Mouse (Mus musculus): ENCODE results near the gene Dll4. TPM values are rescaled to one million over a fixed set of nuclear protein-coding genes. Genes with fewer than 3 reads are reported as not detected.

The Dll4 gene
- total and polyA plus RNA-seq, 3 experiments, result 0.12 to 0.13 TPM; not detected in 1

DNA sequence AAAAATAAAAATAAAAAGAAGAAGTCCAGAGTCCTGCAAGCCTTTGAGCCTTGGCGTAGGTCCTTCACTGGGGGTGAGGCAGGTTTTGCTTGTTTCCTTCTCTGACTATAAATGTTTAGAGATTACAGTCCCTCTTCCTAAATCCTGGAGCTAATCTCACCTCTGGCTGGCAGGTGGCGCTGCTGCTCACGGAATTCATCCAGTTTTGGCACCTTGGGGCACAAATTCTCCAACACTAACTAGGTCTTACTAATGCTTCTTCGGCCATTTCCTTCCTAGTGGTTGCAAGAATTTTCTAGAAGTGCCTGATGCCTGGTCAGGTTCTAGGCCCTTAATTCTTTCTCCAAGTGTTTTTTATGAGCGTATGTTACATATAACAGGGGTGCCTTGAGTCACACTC, 27.3 kb upstream of the Dll4 start:
- no peaks in the 10 kb centered on the region for H3K79me2 ChIP-seq (replicated peaks; ENCODE audit: control insufficient read depth, extremely low read depth, insufficient read depth, poor library complexity, severe bottlenecking)
- H3K36me3 ChIP-seq (replicated peaks in 1 of 2; ENCODE audit: control insufficient read depth in 1 of 2, insufficient read depth in 1 of 2, low read length in 1 of 2), result peaks cover 47 to 64% of the 10 kb centered on the region in 2 experiments
- no peaks in the 10 kb centered on the region for H3K27me3 ChIP-seq (replicated peaks)
- peak; percentile 60 for DNase-seq (ENCODE audit: extremely low read depth)
- dilution Hi-C loops (cut with MboI; ENCODE audit: extremely low pct_ligation_motif_present, extremely low pct_unique_long_range_greater_than_20kb, low sequenced_read_pairs) (no loop called here), in situ Hi-C loops (cut with MboI; ENCODE audit: low pct_ligation_motif_present, low pct_unique_long_range_greater_than_20kb, low sequenced_read_pairs) (loop anchor here (5.0 kb wide), 1 partner anchor 119 kb away; no protein-coding TSS in a partner anchor)
- H3K4me3 ChIP-seq (replicated peaks in 1 of 3; ENCODE audit: low read depth in 2 of 3, low read length in 2 of 3, poor library complexity in 1 of 3), result no peak overlapping the region
- H3K9me3 ChIP-seq (replicated peaks; ENCODE audit: low read length), result no peaks in the 10 kb centered on the region
- H3K4me2 ChIP-seq (ENCODE audit: insufficient read depth, low read depth, poor library complexity, severe bottlenecking), result no peak overlapping the region
- no peak overlapping the region for H3K9ac ChIP-seq (ENCODE audit: insufficient read depth, low read depth)
- H3K4me1 ChIP-seq (ENCODE audit: control insufficient read depth in 1 of 2, insufficient read depth in 2 of 2), result peaks cover 11 to 48% of the 10 kb centered on the region in 2 experiments
- no peak overlapping the region for H3K27ac ChIP-seq (ENCODE audit: insufficient read depth, low read depth)
- TF ChIP-seq UBTF (IDR thresholded peaks at IDR 0.05; ENCODE audit: low read depth, low read length), result no peak
- TF ChIP-seq SMC3 (IDR thresholded peaks at IDR 0.05; ENCODE audit: low read depth, low read length), result peak; percentile 77
- TF ChIP-seq ZC3H11A (IDR thresholded peaks at IDR 0.05; ENCODE audit: low read depth, low read length), result no peak
- no peak for TF ChIP-seq MAFK (IDR thresholded peaks at IDR 0.05; ENCODE audit: insufficient replicate concordance, low read length)
- no peak for TF ChIP-seq USF2 (conservative IDR thresholded peaks at IDR 0.05; ENCODE audit: low read depth, low read length)
- no peak for TF ChIP-seq USF1 (IDR thresholded peaks at IDR 0.05; ENCODE audit: low read depth, low read length)
- TF ChIP-seq E2F4 (IDR thresholded peaks at IDR 0.05; ENCODE audit: insufficient replicate concordance, low read depth, low read length), result no peak
- peak; percentile 83 for TF ChIP-seq RAD21 (IDR thresholded peaks at IDR 0.05; ENCODE audit: low read depth, low read length)
- no peak for TF ChIP-seq NRF1 (IDR thresholded peaks at IDR 0.05; ENCODE audit: low read depth, low read length)
- TF ChIP-seq KAT2A (IDR thresholded peaks at IDR 0.05; ENCODE audit: insufficient replicate concordance, low read length), result no peak
- TF ChIP-seq CTCF (conservative IDR thresholded peaks at IDR 0.05 in 1 of 2, IDR thresholded peaks at IDR 0.05 in 1 of 2; ENCODE audit: low read depth in 2 of 2, low read length in 2 of 2), result peak; percentile 11 to 83; a peak in 2 of 4 replicates
- TF ChIP-seq MEF2A (IDR thresholded peaks at IDR 0.05; ENCODE audit: borderline replicate concordance, low read depth, low read length), result no peak

- no peaks in the 10 kb centered on the region for H3K79me2 ChIP-seq (replicated peaks; ENCODE audit: control insufficient read depth, extremely low read depth, insufficient read depth, poor library complexity, severe bottlenecking)
- in situ Hi-C loops (cut with MboI; ENCODE audit: low pct_ligation_motif_present, low pct_unique_long_range_greater_than_20kb, low sequenced_read_pairs) (loop anchor here (5.0 kb wide), 1 partner anchor 118 kb away; no protein-coding TSS in a partner anchor), dilution Hi-C loops (cut with MboI; ENCODE audit: extremely low pct_ligation_motif_present, extremely low pct_unique_long_range_greater_than_20kb, low sequenced_read_pairs) (no loop called here)
- peaks cover 11 to 49% of the 10 kb centered on the region in 2 experiments for H3K4me1 ChIP-seq (ENCODE audit: control insufficient read depth in 1 of 2, insufficient read depth in 2 of 2)
- peaks cover 42 to 59% of the 10 kb centered on the region in 2 experiments for H3K36me3 ChIP-seq (replicated peaks in 1 of 2; ENCODE audit: control insufficient read depth in 1 of 2, insufficient read depth in 1 of 2, low read length in 1 of 2)
- TF ChIP-seq ZMIZ1 (IDR thresholded peaks at IDR 0.05; ENCODE audit: low read depth, low read length), result no peak
- TF ChIP-seq MYC (IDR thresholded peaks at IDR 0.05; ENCODE audit: low read depth, low read length), result no peak
- TF ChIP-seq SIN3A (IDR thresholded peaks at IDR 0.05; ENCODE audit: low read length), result no peak
- no peak for TF ChIP-seq POLR2A (IDR thresholded peaks at IDR 0.05; ENCODE audit: low read depth, low read length)
- TF ChIP-seq E2F4 (IDR thresholded peaks at IDR 0.05; ENCODE audit: insufficient replicate concordance, low read depth, low read length), result no peak
- no peak for TF ChIP-seq EP300 (IDR thresholded peaks at IDR 0.05; ENCODE audit: low read length)
- TF ChIP-seq HCFC1 (IDR thresholded peaks at IDR 0.05; ENCODE audit: low read depth, low read length), result no peak
- no peak for TF ChIP-seq MAX (IDR thresholded peaks at IDR 0.05; ENCODE audit: low read length)
- TF ChIP-seq CHD2 (IDR thresholded peaks at IDR 0.05; ENCODE audit: low read length), result no peak
- no peak for TF ChIP-seq RAD21 (IDR thresholded peaks at IDR 0.05; ENCODE audit: low read depth, low read length)
- no peak for TF ChIP-seq JUN (IDR thresholded peaks at IDR 0.05; ENCODE audit: insufficient read depth, low read depth, low read length)
- no peak for TF ChIP-seq ZC3H11A (IDR thresholded peaks at IDR 0.05; ENCODE audit: low read depth, low read length)
- TF ChIP-seq TCF12 (IDR thresholded peaks at IDR 0.05; ENCODE audit: low read depth, low read length), result no peak
- no peak for TF ChIP-seq PAX5 (IDR thresholded peaks at IDR 0.05; ENCODE audit: low read length)
- no peak for TF ChIP-seq RCOR1 (conservative IDR thresholded peaks at IDR 0.05; ENCODE audit: low read depth, low read length)
- no peak for TF ChIP-seq ZKSCAN1 (IDR thresholded peaks at IDR 0.05; ENCODE audit: borderline replicate concordance, low read depth, low read length)
- no peak for TF ChIP-seq ELF1 (IDR thresholded peaks at IDR 0.05; ENCODE audit: low read depth, low read length)
- TF ChIP-seq SMC3 (IDR thresholded peaks at IDR 0.05; ENCODE audit: low read depth, low read length), result no peak
- DNase-seq (ENCODE audit: extremely low read depth), result no peak
- no peak overlapping the region for H3K9ac ChIP-seq (ENCODE audit: insufficient read depth, low read depth)
- H3K4me2 ChIP-seq (ENCODE audit: insufficient read depth, low read depth, poor library complexity, severe bottlenecking), result no peak overlapping the region
- H3K27me3 ChIP-seq (replicated peaks), result no peaks in the 10 kb centered on the region
- H3K4me3 ChIP-seq (replicated peaks in 1 of 3; ENCODE audit: low read depth in 2 of 3, low read length in 2 of 3, poor library complexity in 1 of 3), result no peak overlapping the region
- no peaks in the 10 kb centered on the region for H3K9me3 ChIP-seq (replicated peaks; ENCODE audit: low read length)
- no peak overlapping the region for H3K27ac ChIP-seq (ENCODE audit: insufficient read depth, low read depth)
These were observed 26.7 kb upstream of the Dll4 start for GRCm38 (mm10) chr2:119298839-119299238.
